Mouse (Mus musculus): ENCODE measurements around the gene Gm1527. TPM values are rescaled to one million over a fixed set of nuclear protein-coding genes. Genes with fewer than 3 reads are reported as not detected.
"Not testable (repeated sequence)": the region's sequence is repeated elsewhere in the genome, so short reads cannot be mapped to it uniquely, and the experiment has no call there.

The Gm1527 gene
- total RNA-seq (2021) = not detected

- no peak for DNase-seq (ENCODE audit: low spot score)
- intact Hi-C loops (cut with DNase I) = no loop called here
Measured at GRCm38 (mm10) chr3:28892317-28892716, at the start of gene Gm1527. Gm1527 (plus strand) TSS chr3:28892617.

GRCm38 (mm10) chr3:28843231-28843630 is 49.2 kb upstream of the Gm1527 start:
- no peak for DNase-seq (ENCODE audit: low spot score)
- intact Hi-C loops (cut with DNase I) = no loop called here

- DNase-seq (ENCODE audit: low spot score) = no peak
- intact Hi-C loops (cut with DNase I) = no loop called here
Measured at GRCm38 (mm10) chr3:28847115-28847514, 45.3 kb upstream of the Gm1527 start.

GRCm38 (mm10) chr3:28852174-28852573 is 40.2 kb upstream of the Gm1527 start:
- intact Hi-C loops (cut with DNase I); DNase-seq (ENCODE audit: low spot score): not testable (repeated sequence)

GRCm38 (mm10) chr3:28859630-28860392 is 32.6 kb upstream of the Gm1527 start:
- intact Hi-C loops (cut with DNase I); DNase-seq (ENCODE audit: low spot score): not testable (repeated sequence)

- DNase-seq (ENCODE audit: low spot score); intact Hi-C loops (cut with DNase I): not testable (repeated sequence)
Measured at GRCm38 (mm10) chr3:28896966-28897365, 4.5 kb downstream of the Gm1527 start.

GRCm38 (mm10) chr3:28965931-28966330 is 73.5 kb downstream of the Gm1527 start:
- no peak for DNase-seq (ENCODE audit: low spot score)
- intact Hi-C loops (cut with DNase I) = no loop called here

GRCm38 (mm10) chr3:28968851-28969250 is 76.4 kb downstream of the Gm1527 start:
- intact Hi-C loops (cut with DNase I) = loop anchor here (1.0 kb wide), 1 partner anchor 155 kb away; no protein-coding TSS in a partner anchor
- DNase-seq (ENCODE audit: low spot score) = peak; percentile 2

Other genes with a start within 250 kb of the Gm1527 start
- gene Slc2a2, start 194.7 kb upstream of the Gm1527 start, total RNA-seq (2021) = not detected
- 1 to 10 TPM in 1 of 2 experiments, under 1 TPM in 1; 0.95 to 1.2 TPM for gene Eif5a2, start 111.3 kb upstream of the Gm1527 start, total RNA-seq (2021)
- gene Rpl22l1, start 87.2 kb upstream of the Gm1527 start, total RNA-seq (2021) = 10 to 100 TPM; 91.5 to 95.1 TPM
- gene Egfem1, start 189.4 kb downstream of the Gm1527 start, total RNA-seq (2021) = not detected